Mouse (Mus musculus): ENCODE data around the gene Tspan10.

The Tspan10 gene

GRCm38 (mm10) chr11:120493351-120493750 is 50.9 kb downstream of the Tspan10 start:
- DNase-seq (ENCODE audit: low read depth, low spot score): no peak
- Histone ChIP-seq H3K36me3 (ENCODE audit: control insufficient read depth, insufficient read depth, low read length, poor library complexity, severe bottlenecking) (peaks cover 3% of the 10 kb centered on the region), H3K27me3 (ENCODE audit: control insufficient read depth, insufficient read depth, low read length, poor library complexity, severe bottlenecking) (no peaks in the 10 kb centered on the region)

GRCm38 (mm10) chr11:120493911-120494310 is 51.5 kb downstream of the Tspan10 start:
- DNase-seq (ENCODE audit: low read depth, low spot score): no peak
- Histone ChIP-seq H3K27me3 (ENCODE audit: control insufficient read depth, insufficient read depth, low read length, poor library complexity, severe bottlenecking) (no peaks in the 10 kb centered on the region), H3K36me3 (ENCODE audit: control insufficient read depth, insufficient read depth, low read length, poor library complexity, severe bottlenecking) (peaks cover 1% of the 10 kb centered on the region)

Data from splenic B cell, adult 2 months (primary cell).